Mouse (Mus musculus) liver, embryonic 16.5 days (tissue): Measurements from ENCODE around the gene Hdhd3. TPM values are rescaled to one million over a fixed set of nuclear protein-coding genes. Genes with fewer than 3 reads are reported as not detected.

Source experiments
- ATAC-seq: fragments of 200-750 bp; cut with Nextera tagmentation; 2 replicates; pipeline ENCODE4 v1.8.0; 2017; ENCODE audit warnings: low read depth, mild to moderate bottlenecking, moderate number of reproducible peaks, moderate library complexity
- H3K27ac ChIP-seq: fragments of 300-500 bp; sonication (generic); 2 replicates; pipeline ENCODE4 v1.5.1; 2014; ENCODE audit warnings: mild to moderate bottlenecking, low read length
- H3K27me3 ChIP-seq: fragments of 300-500 bp; sonication (generic); 2 replicates; pipeline ENCODE4 v1.6.1; 2014; ENCODE audit warnings: low read depth, low read length, mixed read lengths; ENCODE audit not compliant: control insufficient read depth, insufficient read depth
- H3K36me3 ChIP-seq: fragments of 300-500 bp; sonication (generic); 2 replicates; pipeline ENCODE4 v1.6.1; 2014; ENCODE audit warnings: mild to moderate bottlenecking; ENCODE audit not compliant: control insufficient read depth, insufficient read depth
- H3K4me1 ChIP-seq: fragments of 300-500 bp; sonication (generic); 2 replicates; pipeline ENCODE4 v1.6.1; 2014; ENCODE audit warnings: low read depth, low read length, mixed read lengths; ENCODE audit not compliant: control insufficient read depth
- H3K4me2 ChIP-seq: fragments of 300-500 bp; sonication (generic); 2 replicates; pipeline ENCODE4 v1.6.1; 2014; ENCODE audit warnings: low read depth, low read length, mixed read lengths
- H3K4me3 ChIP-seq: fragments of 300-500 bp; sonication (generic); 2 replicates; pipeline ENCODE4 v1.5.1; 2014; ENCODE audit warnings: low read depth, mild to moderate bottlenecking, low read length
- H3K9ac ChIP-seq: fragments of 300-500 bp; sonication (generic); 2 replicates; pipeline ENCODE4 v1.6.1; 2014; ENCODE audit warnings: low read depth, low read length
- H3K9me3 ChIP-seq: fragments of 300-500 bp; sonication (generic); replicated peaks from 2 replicates; pipeline ENCODE4 v1.6.1; 2016; ENCODE audit warnings: low read length; ENCODE audit not compliant: control insufficient read depth
- WGBS: fragments of 180-500 bp; shearing (Covaris S2); extraction: QIAGEN DNeasy Blood & Tissue Kit; methylation state at CpG from one replicate; pipeline ENCODE4 v1.1.7; 2014; ENCODE audit not compliant: insufficient replicate concordance; 5-methylcytosine and 5-hydroxymethylcytosine counted together
- polyA plus RNA-seq: library from polyadenylated mRNA; unstranded; fragments of >200 nt; fragmentation: Nextera tagmentation; extraction: Ambion mirVana; gene quantifications from 2 replicates; pipeline ENCODE4 v1.2.1, GENCODE M21; 2015

The Hdhd3 gene
- polyA plus RNA-seq, 1 experiment from 2014 or later = 9.5 TPM

DNA sequence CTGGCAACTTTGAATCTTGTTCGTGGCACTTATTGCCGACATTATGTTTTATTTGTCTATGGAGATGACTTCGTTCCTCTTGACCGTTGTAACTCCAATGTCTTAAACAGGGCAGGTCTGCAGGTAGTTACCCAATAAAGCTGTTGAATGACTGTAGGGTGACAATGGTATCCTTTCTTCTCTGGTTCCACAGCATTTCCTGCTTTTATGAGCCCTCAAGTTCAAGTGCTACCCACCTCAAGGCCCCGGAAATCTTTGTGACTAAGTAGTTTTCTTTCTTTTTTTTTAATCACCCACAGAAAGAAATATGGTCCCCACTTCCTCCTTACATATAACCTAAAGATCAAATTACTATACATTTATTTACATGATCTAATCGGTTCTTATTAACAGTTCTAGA is 27.5 kb downstream of the Hdhd3 start:
- Histone ChIP-seq H3K4me1 (peaks cover 7% of the 10 kb centered on the region), H3K27me3 (peaks cover 16% of the 10 kb centered on the region), H3K9me3 (no peaks in the 10 kb centered on the region), H3K4me2 (no peak overlapping the region), H3K36me3 (no peaks in the 10 kb centered on the region), H3K9ac (no peak overlapping the region), H3K27ac (no peak overlapping the region), H3K4me3 (no peak overlapping the region)
- 68% methylated on average over 6 of the region's 6 CpGs for WGBS
- ATAC-seq = no peak

DNA sequence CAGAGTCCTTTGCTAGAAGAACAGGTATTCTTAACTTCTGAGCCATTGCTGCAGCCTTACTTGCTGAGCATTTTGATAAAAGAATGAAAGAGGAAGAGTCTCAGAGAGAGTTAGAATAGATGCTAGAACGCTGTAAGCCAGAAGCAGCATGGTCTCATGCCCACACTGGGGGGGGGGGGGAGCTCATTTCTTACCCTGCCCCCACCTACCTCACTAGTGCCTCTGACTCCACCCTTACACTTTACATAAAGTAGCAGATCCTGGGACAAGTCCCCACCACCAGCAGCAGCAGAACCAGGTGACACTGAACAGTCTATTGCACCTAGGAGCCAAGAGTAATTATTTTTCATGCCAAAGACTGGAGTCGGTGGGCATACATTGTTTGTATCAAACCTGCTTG is 28.1 kb downstream of the Hdhd3 start:
- WGBS = 73% methylated on average over 2 of the region's 2 CpGs
- no peak overlapping the region for H3K4me3 ChIP-seq
- no peak for ATAC-seq
- H3K9ac ChIP-seq = no peak overlapping the region
- H3K27me3 ChIP-seq = peaks cover 10% of the 10 kb centered on the region
- H3K36me3 ChIP-seq = no peaks in the 10 kb centered on the region
- no peak overlapping the region for H3K4me2 ChIP-seq
- H3K9me3 ChIP-seq = no peaks in the 10 kb centered on the region
- H3K4me1 ChIP-seq = peaks cover 12% of the 10 kb centered on the region
- H3K27ac ChIP-seq = no peak overlapping the region

DNA sequence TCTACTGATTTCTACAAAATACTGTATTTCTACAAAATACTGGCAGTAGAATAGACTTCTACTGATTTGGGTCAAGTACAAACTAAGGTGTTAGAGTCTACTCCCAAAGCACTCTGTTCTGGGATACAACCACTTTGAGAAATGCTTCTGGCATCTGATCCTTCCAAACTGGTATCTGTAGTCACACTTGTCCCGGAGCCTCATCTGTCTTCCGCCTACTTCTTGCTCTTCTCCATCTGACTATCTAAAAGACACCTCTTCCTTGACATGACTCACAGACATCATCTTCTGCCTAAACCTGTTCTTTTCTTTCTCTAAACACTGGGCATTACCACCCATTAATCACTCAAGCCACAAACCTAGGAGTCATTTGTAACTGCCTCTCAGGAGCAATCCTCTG is 31.2 kb downstream of the Hdhd3 start:
- no peak overlapping the region for H3K4me2 ChIP-seq
- no peaks in the 10 kb centered on the region for H3K27me3 ChIP-seq
- 79% methylated on average over 2 of the region's 2 CpGs for WGBS
- H3K9me3 ChIP-seq = no peaks in the 10 kb centered on the region
- ATAC-seq = no peak
- H3K4me1 ChIP-seq = peaks cover 5% of the 10 kb centered on the region
- no peaks in the 10 kb centered on the region for H3K36me3 ChIP-seq
- H3K4me3 ChIP-seq = no peak overlapping the region
- no peak overlapping the region for H3K9ac ChIP-seq
- no peak overlapping the region for H3K27ac ChIP-seq

DNA sequence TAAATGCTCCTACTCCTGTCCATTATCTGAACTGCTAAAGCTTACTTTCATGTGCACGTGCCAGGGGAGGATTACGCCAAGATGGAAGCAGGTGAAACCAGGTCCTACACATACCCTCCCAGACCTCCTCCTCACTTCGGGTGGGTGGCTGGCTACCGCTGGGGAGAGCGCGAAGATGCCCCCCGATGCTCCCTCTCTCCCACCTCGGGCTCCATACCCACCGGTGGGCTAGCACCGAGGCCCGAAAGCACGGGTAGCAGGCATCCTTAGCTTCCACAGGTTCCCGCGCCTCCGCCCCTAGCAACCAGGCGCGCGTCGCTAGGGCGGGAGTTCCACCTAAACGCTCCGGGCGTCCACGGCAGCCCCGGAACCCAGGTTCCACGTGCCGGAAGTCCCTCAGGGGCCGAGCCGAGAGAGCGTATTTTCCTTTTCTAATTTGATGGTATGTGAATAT is 32.6 kb downstream of the Hdhd3 start, which contains the start of gene Wdr31:
Gene Wdr31 (minus strand): TSS at position 299 of the 454 bp plus-strand sequence.
- Histone ChIP-seq H3K27me3 (no peaks in the 10 kb centered on the region), H3K4me1 (peaks cover 5% of the 10 kb centered on the region), H3K9me3 (no peaks in the 10 kb centered on the region), H3K36me3 (no peaks in the 10 kb centered on the region), H3K27ac (no peak within 1 kb of the TSS), H3K4me3 (peak within 1 kb of the TSS; percentile 73), H3K4me2 (peak within 1 kb of the TSS; percentile 89), H3K9ac (peak within 1 kb of the TSS; percentile 61)
- under 1% methylated on average over 30 of the region's 30 CpGs for WGBS
- peak; percentile 93 for ATAC-seq

DNA sequence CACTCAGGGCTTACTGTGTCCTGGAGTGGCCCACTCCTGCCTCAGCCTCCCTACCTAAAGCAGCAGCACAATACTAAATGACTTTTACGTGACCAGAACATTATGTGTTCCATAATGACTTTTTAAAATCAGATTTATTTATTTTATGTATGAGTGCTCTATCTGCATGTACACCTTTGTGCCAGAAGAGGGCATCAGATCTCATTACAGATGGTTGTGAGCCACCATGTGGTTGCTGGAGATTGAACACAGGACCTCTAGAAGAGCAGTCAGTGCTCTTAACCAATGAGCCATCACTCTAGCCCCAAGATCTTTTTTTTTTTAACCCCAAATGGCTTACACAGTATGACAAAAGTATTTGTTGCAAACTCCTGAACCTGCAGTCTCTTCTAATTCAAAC is 35.1 kb downstream of the Hdhd3 start:
- ATAC-seq = no peak
- 80% methylated on average over 1 of the region's 1 CpGs for WGBS
- H3K4me2 ChIP-seq = no peak overlapping the region

DNA sequence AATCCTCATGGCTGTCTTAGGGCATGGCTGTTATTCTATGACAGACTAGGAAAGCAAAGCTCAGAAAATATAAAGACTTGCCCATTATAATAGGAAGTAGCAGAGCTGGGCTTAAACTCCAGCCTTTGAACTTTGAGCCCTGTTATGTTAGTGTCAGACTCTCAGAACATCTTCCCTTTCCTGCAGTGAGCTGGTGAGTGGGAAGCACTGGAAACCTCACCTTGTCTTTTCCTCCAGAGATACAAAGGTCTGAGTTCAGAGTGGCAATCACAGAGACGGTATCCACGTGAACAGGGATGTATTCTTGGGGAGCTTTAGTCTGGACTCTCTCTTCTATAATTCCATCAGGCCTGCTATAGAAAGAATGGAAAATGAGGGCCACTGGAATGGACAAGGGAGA is 40.1 kb downstream of the Hdhd3 start:
- Histone ChIP-seq H3K9ac (no peak overlapping the region), H3K4me3 (no peak overlapping the region), H3K36me3 (no peaks in the 10 kb centered on the region), H3K9me3 (no peaks in the 10 kb centered on the region), H3K4me1 (no peaks in the 10 kb centered on the region), H3K27ac (no peak overlapping the region), H3K27me3 (no peaks in the 10 kb centered on the region), H3K4me2 (no peak overlapping the region)
- WGBS = 80% methylated on average over 2 of the region's 2 CpGs
- ATAC-seq = no peak

More for the DNA sequence above, 35.1 kb downstream of the Hdhd3 start:
- Histone ChIP-seq H3K27me3 (no peaks in the 10 kb centered on the region), H3K9ac (no peak overlapping the region), H3K4me1 (peaks cover 5% of the 10 kb centered on the region), H3K4me3 (no peak overlapping the region), H3K27ac (no peak overlapping the region), H3K36me3 (no peaks in the 10 kb centered on the region), H3K9me3 (no peaks in the 10 kb centered on the region)

DNA sequence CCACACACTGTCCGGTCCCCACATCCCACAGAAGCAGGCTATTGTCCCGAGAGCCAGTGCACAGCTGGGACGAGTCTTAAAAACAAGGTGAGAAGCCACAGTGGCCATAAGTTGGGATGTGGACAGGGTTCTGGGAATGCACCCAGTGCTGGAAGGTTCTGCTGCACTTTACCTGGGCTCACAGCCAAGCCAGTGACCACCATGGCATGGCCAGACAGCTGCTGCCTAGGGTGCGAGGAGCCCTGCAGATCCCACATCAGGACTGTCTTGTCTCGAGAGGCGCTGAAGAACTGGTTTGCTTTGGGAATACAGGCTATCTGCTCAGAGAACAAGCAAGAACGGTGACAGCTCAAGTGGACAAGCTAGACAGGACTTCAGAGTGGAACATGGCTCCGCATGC is 42.9 kb downstream of the Hdhd3 start:
- no peaks in the 10 kb centered on the region for H3K9me3 ChIP-seq
- no peak overlapping the region for H3K4me3 ChIP-seq
- ATAC-seq = no peak
- whole genome bisulfite sequencing = 80% methylated on average over 8 of the region's 8 CpGs
- no peaks in the 10 kb centered on the region for H3K36me3 ChIP-seq
- H3K27ac ChIP-seq = no peak overlapping the region
- no peak overlapping the region for H3K9ac ChIP-seq
- no peak overlapping the region for H3K4me2 ChIP-seq
- no peaks in the 10 kb centered on the region for H3K27me3 ChIP-seq
- no peaks in the 10 kb centered on the region for H3K4me1 ChIP-seq

DNA sequence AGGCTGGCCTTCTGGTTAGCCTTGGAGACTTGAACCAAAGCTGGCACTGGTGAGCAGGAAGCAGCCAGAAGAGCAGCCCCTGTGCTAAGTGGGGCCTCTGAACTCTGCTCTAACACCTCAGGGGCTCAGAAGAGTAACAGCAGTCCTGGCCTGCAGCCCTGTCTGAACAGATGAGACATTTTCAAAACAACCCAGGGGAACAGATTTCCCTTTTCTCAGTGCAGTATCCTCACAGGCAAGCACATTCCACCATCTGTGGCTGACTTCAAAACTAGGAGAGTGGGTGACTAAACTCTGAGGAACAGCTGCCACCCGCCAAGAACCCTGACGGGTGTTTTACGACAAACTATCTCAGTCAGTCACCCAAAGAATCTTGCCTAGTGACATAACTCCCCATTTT is 44.2 kb downstream of the Hdhd3 start:
- no peaks in the 10 kb centered on the region for H3K36me3 ChIP-seq
- H3K4me1 ChIP-seq = no peaks in the 10 kb centered on the region
- no peaks in the 10 kb centered on the region for H3K27me3 ChIP-seq
- H3K4me2 ChIP-seq = no peak overlapping the region
- no peak overlapping the region for H3K9ac ChIP-seq
- 85% methylated on average over 3 of the region's 3 CpGs for WGBS
- H3K27ac ChIP-seq = no peak overlapping the region
- no peak overlapping the region for H3K4me3 ChIP-seq
- no peak for ATAC-seq
- no peaks in the 10 kb centered on the region for H3K9me3 ChIP-seq

DNA sequence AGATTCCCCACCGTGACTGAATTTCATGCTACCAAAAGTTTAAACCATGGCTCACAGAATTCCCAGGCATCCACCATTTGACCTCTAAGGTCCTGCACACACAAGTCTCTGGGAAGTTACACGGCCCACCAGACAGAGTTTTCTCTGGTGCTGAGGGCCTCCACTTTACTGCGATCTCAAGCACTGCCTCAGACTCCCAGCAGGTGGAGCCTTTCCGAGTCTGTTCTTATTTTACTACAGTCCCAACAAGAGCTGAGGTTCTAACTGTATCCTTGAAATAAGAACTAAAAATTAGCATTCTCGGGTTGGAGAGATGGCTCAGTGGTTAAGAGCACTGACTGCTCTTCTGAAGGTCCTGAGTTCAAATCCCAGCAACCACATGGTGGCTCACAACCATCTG is 48.3 kb downstream of the Hdhd3 start:
- Histone ChIP-seq H3K27me3 (no peaks in the 10 kb centered on the region), H3K36me3 (no peaks in the 10 kb centered on the region), H3K27ac (no peak overlapping the region), H3K4me3 (no peak overlapping the region), H3K4me1 (no peaks in the 10 kb centered on the region), H3K9me3 (no peaks in the 10 kb centered on the region), H3K4me2 (no peak overlapping the region), H3K9ac (no peak overlapping the region)
- 40% methylated on average over 5 of the region's 5 CpGs for WGBS
- no peak for ATAC-seq
